Mouse (Mus musculus) embryo, embryonic 9.5 days (tissue): ENCODE measurements around the gene Gas2.

Experiments
- DNase-seq: peaks from one replicate; pipeline ENCODE4 v3.0.0-alpha.2; 2017; ENCODE audit errors: extremely low spot score

Gas2 gene

GRCm38 (mm10) chr7:51880121-51880520 lies 18.3 kb downstream of the Gas2 start:
- DNase-seq, result no peak

DNA sequence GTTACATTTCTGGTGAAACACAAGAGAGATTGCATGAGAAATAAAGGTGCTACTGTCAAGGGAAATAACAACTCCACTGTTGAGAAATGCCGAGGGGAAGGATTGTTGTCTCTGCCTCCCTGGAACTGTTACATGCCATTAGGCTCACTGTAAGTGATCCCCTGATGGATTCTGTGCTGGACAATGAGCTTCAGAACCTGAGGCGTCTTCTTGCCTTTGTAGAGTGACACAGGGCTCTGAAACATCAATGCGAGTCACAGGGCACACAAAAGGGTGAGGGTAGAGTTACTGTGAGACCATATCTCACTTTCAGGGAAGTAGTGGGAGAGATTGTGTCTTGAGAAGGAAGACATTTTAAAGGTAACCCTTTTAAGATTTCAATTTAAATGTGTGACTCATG lies 23.5 kb downstream of the Gas2 start:
- no peak for DNase-seq

- no peak for DNase-seq
Observed at GRCm38 (mm10) chr7:51887678-51888567, 26.1 kb downstream of the Gas2 start.

DNA sequence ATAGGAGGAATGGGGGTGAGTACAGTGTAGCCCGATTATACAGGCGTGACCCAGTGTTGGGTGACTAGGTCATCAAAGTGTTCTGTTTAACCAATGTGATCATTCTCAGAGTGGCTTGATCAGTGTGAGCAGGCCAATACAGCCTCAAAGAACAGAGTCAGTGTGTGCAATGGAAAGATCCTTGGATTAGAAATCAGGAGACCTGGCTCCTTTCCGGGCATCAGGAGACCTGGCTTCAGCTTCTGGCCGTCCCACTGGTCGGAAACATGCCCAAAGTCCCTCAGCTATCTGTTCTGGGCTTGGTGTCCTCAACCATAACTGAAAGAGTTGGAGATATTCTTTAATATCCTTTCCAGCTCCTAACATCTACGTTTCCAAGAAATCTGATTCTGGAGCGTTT lies 27.8 kb downstream of the Gas2 start:
- DNase-seq, result no peak

DNA sequence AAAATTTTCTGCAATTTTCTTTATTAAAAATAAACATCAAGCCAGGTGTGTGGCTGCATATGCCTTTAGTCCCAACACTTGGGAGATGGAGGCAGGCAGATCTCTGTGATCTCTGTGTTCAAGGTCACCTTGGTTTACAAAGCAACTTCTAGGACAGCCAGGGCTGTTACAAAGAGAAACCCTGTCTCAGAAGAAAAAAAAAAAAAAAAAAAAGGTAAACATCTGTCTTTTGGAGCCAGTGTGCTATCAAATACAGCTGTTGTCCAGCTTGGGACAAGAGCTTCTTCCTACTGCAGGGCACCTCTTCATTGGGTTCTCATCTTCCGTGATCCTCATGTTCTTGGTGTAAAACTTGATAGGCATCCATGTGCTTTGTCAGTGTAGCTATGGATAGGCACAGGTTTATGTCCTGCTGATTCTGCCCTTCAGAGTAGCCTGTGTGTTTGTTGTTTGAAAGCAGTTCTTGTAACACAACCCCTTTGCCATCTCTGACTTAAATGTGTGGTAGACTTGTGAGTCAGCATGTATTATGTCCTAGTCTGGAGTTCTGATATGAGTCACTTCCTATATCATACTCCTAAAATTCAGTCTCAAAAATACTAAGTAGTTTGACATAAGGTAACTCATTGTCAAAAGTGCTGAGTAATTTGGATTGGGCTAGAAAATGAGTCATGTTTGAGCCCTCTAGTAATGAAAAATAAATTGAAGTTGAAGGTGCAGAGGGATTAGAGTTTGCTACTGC lies 30.6 kb downstream of the Gas2 start:
- no peak for DNase-seq

- DNase-seq, result no peak
Observed at GRCm38 (mm10) chr7:51893008-51893407, 31.2 kb downstream of the Gas2 start.

- no peak for DNase-seq
Observed at GRCm38 (mm10) chr7:51894133-51894801, 32.5 kb downstream of the Gas2 start.

- no peak for DNase-seq
Observed at GRCm38 (mm10) chr7:51894939-51895338, 33.1 kb downstream of the Gas2 start.

DNA sequence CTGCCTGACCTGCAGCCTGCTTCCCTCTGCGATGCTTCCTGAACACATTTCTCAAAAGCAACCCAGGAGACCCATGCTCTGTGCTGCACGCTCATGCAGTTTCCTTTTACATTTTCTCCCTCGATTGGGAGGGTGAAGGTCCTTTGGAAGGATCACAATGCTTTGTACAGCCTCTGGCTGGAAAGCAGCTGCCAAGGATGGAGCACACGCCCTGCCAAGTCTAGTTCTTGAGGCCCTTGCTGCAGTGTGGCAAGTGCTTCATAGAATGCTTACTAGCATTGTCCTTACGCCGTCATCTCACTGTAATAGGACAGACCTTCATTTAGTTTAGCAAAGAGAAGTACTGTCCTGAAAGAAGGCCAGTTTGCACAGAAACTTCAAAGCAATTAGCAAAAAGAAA lies 37.3 kb downstream of the Gas2 start:
- DNase-seq, result no peak

- no peak for DNase-seq
Observed at GRCm38 (mm10) chr7:51913292-51914050, 51.7 kb downstream of the Gas2 start.

DNA sequence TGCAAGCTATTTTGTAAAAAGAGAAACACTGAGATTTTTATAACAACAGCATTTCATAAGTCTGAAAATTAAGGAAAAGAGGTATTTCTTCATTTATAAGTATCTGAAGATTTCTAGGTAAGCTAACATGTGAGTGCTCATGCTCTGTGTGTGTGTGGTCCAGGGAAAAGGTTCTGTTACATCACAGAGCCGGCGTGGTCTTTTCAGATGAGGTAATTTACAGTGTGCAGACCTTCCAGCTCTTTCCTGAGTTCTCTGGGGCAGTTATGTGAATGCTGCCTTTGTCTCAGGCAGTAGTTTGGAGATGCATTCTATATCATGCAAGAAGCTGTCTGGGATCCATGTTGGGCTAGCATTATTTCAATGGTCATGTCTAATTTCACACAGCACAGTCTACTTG lies 52.3 kb downstream of the Gas2 start:
- no peak for DNase-seq

DNA sequence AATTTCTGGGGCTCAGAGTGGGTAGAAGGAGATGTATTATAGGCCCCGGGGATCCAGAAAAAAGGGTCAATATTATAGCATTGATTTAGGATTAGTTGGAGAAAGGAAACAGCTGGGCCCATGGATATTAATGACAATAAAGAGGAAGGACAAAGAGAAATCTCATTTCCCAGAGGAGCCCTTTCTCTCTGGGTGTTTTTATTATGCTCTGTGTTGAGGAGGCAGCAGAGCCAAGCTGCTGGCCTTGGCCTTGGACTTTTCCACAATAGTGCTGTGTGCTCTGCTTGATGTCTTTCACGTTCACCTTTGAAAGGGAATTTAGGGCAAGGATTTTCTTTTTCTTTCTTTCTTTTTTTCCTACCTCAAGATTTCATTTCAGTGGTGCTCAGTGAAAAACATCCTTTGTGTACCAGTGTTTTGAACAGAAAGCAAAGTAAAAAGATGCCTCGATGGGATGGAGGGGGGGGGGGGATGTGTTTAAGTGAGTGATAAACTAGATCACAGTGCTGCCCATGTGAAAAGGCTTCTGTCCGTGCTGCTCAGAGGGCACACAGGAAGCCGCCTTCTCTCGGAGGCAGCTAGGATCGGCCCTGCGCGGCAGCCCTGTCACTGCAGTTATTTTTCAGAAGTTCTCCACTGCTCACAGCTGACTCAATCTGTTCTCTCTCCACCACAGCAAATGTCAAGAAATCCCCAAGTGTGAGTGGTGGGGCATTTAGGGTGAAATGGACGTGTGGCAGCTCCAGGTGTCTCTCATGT lies 67.1 kb downstream of the Gas2 start:
- DNase-seq, result no peak

DNA sequence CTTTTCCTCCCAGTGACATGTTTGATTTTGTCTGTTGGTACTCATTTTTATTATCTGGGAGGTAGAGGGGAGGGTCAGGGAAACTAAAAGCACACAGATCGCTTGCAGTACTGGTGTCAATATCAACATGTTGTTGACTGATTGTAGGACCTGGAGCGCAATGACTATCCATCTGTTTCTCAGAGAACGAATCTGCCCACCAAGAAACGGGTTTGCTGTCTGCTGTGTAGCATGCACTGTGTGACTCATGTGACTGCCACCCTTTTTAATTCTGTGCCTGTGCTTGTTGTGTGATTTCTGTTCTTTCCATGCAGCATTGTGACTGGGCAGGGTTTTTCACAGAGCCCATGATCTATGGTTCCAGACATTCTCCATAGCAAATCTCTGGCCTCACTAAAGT lies 69.4 kb downstream of the Gas2 start:
- no peak for DNase-seq

GRCm38 (mm10) chr7:51937337-51937736 lies 75.5 kb downstream of the Gas2 start:
- no peak for DNase-seq

- no peak for DNase-seq
Observed at GRCm38 (mm10) chr7:51940461-51940860, 78.6 kb downstream of the Gas2 start.

DNA sequence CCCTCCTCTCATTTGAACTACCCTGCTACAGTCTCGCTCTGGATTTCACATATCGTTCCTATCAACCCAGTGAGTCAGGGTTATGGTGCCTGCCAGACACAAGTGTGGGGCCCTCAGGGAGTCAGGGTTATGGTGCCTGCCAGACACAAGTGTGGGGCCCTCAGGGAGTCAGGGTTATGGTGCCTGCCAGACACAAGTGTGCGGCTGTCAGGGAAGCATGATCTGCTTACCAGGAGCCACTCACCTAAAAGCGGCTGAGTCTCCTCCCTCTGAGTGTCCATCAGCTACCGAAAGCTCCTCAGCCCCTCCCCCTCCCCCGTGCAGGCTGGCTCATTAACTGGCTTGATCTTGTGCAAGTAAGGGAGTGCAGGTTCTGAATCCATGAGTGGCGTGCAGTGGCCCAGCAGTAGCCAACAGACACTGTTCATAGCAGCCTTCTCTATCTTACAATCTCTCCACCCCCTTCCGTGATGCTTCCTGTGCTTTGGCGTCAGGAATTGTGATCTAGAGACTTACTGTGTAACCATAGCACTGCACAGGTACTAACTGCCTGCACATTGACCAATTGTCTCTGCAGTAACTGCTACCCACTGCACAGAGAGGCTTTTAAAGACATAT lies 93.7 kb downstream of the Gas2 start:
- DNase-seq, result no peak

GRCm38 (mm10) chr7:51957766-51958165 lies 96.0 kb downstream of the Gas2 start:
- DNase-seq, result no peak

- no peak for DNase-seq
Observed at GRCm38 (mm10) chr7:51960698-51961374, 99.0 kb downstream of the Gas2 start.

DNA sequence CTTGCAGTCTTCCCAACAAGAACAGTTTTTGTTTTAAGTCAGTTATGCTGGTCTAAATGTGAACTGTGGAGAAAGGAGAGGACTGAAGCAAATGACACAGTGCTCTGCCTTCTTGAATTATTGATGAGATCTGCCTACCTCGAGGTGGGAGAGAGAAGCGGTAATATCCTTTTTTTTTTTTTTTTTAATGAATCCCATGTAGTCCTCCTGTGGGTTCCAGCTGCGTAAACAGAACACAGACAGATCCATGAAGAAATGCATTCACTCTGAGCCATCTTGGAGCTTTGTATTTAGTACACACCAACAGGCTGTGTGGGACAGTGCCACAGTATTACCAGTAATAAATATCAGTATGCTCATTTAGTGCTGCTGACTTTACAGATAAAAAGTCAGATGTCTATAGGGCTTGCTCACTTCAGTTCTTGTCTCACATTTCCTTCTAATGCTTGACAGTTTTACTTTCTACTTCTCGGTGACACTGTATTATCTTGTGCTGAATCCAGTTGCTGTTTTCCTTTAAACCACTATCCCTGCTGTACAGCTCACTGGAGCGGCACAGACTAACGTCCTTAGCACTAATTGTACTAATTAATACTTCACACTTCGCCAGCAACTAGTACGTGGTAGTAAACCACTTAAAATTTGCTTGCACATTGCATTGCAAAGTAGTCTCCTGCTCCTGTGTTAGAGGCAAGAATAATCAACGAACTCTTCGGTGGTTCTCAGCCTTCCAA lies 100.6 kb downstream of the Gas2 start:
- DNase-seq, result no peak
